Mouse (Mus musculus) subcutaneous adipose tissue, adult 2 months (tissue): ENCODE data around the gene Olfr888. TPM values are rescaled to one million over a fixed set of nuclear protein-coding genes. Genes with fewer than 3 reads are reported as not detected.

Experiments
- polyA plus RNA-seq: library from polyadenylated mRNA; depleted of rRNA; stranded (reverse); fragments of >200 nt; gene quantifications from 2 replicates; pipeline ENCODE4 v1.2.3, GENCODE M21; 2012; ENCODE audit warnings: low replicate concordance; rRNA removed

Gene Olfr888
- not detected in 2 replicates for polyA plus RNA-seq

DNA sequence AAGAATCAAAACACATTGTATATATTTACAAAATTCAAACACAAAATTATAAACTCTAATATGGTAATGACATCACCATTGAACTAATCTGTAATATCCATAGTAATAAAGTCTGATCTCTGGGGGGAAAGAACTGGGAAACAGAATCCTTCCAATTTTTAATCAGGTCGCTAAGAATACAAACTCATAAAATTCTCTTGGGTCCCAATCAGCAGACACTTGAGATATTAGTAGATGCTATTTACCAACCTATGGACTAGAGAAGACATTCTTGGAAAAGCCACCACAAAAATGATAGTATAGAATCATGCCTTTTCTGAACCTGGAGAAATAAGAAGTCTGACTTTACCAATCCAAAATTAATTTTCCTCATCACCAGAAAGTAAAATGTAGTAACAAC is at the start of gene Olfr888:
TSS of gene Olfr888 (plus strand) at position 301 of the 400 bp plus-strand sequence.

GRCm38 (mm10) chr9:38061022-38061421 is 46.9 kb upstream of the Olfr888 start, which contains the start of gene Olfr885:
Gene Olfr885 (plus strand): TSS chr9:38061322.

GRCm38 (mm10) chr9:38083772-38084171 is 24.2 kb upstream of the Olfr888 start, which contains the start of gene Olfr887:
Gene Olfr887 (plus strand): TSS chr9:38084072.

GRCm38 (mm10) chr9:38114898-38115297 is 7.0 kb downstream of the Olfr888 start, which contains the start of gene Olfr889:
Gene Olfr889 (plus strand): TSS chr9:38115198.

GRCm38 (mm10) chr9:38142217-38142616 is 34.3 kb downstream of the Olfr888 start, which contains the start of gene Olfr890:
Gene Olfr890 (plus strand): TSS chr9:38142517.

Other genes with a start within 250 kb of the Olfr888 start
- not detected in 2 replicates for gene Olfr145, start 211.4 kb upstream of the Olfr888 start, polyA plus RNA-seq
- 0.44 TPM in 1 of 2 replicates, not detected in the other for gene Olfr878, start 190.3 kb upstream of the Olfr888 start, polyA plus RNA-seq
- not detected in 2 replicates for gene Olfr881, start 116.3 kb upstream of the Olfr888 start, polyA plus RNA-seq
- gene Olfr883, start 82.3 kb upstream of the Olfr888 start, polyA plus RNA-seq: not detected in 2 replicates
- not detected in 2 replicates for gene Olfr884, start 61.6 kb upstream of the Olfr888 start, polyA plus RNA-seq
- gene Olfr885, start 46.8 kb upstream of the Olfr888 start, polyA plus RNA-seq: not detected in 2 replicates
- not detected in 2 replicates for gene Olfr887, start 24.1 kb upstream of the Olfr888 start, polyA plus RNA-seq
- not detected in 2 replicates for gene Olfr889, start 7.1 kb downstream of the Olfr888 start, polyA plus RNA-seq
- not detected in 2 replicates for gene Olfr890, start 34.4 kb downstream of the Olfr888 start, polyA plus RNA-seq
- gene Olfr891, start 72.7 kb downstream of the Olfr888 start, polyA plus RNA-seq: not detected in 2 replicates
- gene Olfr893, start 100.2 kb downstream of the Olfr888 start, polyA plus RNA-seq: not detected in 2 replicates
- not detected in 2 replicates for gene Olfr894, start 109.9 kb downstream of the Olfr888 start, polyA plus RNA-seq
- not detected in 2 replicates for gene Olfr143, start 144.6 kb downstream of the Olfr888 start, polyA plus RNA-seq
- not detected in 2 replicates for gene Olfr895, start 159.7 kb downstream of the Olfr888 start, polyA plus RNA-seq
- gene Olfr896-ps1, start 183.0 kb downstream of the Olfr888 start, polyA plus RNA-seq: not detected in 2 replicates
- not detected in 2 replicates for gene Olfr25, start 220.9 kb downstream of the Olfr888 start, polyA plus RNA-seq
- not detected in 2 replicates for gene Olfr898, start 240.3 kb downstream of the Olfr888 start, polyA plus RNA-seq